Mouse (Mus musculus) urinary bladder, postnatal 10 days (tissue): Measurements from ENCODE around the gene Ogfr.

ENCODE experiments used
- DNase-seq: peaks from one replicate; pipeline ENCODE4 v3.0.0; 2022; ENCODE audit warnings: low spot score

Ogfr gene

GRCm38 (mm10) chr2:180600569-180601021, 11.6 kb downstream of the Ogfr start:
- no peak for DNase-seq

- no peak for DNase-seq
These were observed 15.7 kb downstream of the Ogfr start for GRCm38 (mm10) chr2:180604781-180605180.

DNA sequence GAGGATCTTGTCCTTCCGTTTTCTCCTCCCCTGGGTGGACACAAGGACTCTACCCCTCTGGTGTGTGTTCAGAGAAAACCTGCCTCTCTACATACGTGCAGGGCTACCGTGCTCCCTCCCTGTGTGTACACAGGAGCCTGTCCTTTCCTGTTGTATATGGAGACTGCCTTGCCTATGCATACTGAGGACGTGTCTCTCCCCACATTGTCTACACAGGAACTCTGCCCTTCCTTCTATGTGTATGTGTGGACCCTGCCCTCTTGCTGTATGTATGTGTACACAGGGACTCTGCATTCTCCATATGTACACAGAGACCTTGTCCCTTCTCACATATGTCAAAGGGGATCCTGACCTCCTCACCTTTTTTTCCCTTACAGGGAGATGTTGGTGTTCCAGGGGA, 21.2 kb downstream of the Ogfr start:
- no peak for DNase-seq

- no peak for DNase-seq
These were observed 22.8 kb downstream of the Ogfr start for GRCm38 (mm10) chr2:180611882-180612281.

GRCm38 (mm10) chr2:180641576-180642554, 52.8 kb downstream of the Ogfr start:
- no peak for DNase-seq

- DNase-seq = no peak
These were observed 53.7 kb downstream of the Ogfr start, which contains the start of gene Tcfl5 for GRCm38 (mm10) chr2:180642555-180643260. Gene Tcfl5 (minus strand): TSS chr2:180642708.

DNA sequence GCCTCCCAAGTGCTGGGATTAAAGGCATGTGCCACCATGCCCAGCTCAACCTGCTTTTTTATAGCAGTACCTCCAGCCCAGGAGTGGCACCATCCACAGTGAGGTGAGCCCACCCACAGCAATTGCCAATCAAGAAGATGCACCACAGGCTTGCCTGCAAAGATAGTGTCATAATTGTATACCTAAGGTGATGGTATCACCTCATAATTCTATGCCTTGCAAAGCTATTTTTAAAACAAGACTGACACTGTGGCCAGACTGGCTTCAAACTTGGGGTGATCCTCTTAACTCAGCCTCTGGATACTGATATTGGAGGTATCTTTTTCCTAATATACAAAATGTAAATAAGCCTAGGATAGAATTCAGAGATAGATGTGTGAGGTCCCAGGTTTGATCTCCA, 54.6 kb downstream of the Ogfr start:
- no peak for DNase-seq
